Mouse (Mus musculus) heart, postnatal 0 days (tissue): ENCODE measurements around the gene Olfr692.

Source experiments
- CTCF ChIP-seq: IDR thresholded peaks from 2 replicates; pipeline ENCODE4 v1.5.1; 2016; ENCODE audit warnings: antibody characterized with exemption, control low read depth, low read depth
- EP300 ChIP-seq: IDR thresholded peaks from 2 replicates; pipeline ENCODE4 v1.6.1; 2016; ENCODE audit warnings: antibody characterized with exemption, low read depth

DNA sequence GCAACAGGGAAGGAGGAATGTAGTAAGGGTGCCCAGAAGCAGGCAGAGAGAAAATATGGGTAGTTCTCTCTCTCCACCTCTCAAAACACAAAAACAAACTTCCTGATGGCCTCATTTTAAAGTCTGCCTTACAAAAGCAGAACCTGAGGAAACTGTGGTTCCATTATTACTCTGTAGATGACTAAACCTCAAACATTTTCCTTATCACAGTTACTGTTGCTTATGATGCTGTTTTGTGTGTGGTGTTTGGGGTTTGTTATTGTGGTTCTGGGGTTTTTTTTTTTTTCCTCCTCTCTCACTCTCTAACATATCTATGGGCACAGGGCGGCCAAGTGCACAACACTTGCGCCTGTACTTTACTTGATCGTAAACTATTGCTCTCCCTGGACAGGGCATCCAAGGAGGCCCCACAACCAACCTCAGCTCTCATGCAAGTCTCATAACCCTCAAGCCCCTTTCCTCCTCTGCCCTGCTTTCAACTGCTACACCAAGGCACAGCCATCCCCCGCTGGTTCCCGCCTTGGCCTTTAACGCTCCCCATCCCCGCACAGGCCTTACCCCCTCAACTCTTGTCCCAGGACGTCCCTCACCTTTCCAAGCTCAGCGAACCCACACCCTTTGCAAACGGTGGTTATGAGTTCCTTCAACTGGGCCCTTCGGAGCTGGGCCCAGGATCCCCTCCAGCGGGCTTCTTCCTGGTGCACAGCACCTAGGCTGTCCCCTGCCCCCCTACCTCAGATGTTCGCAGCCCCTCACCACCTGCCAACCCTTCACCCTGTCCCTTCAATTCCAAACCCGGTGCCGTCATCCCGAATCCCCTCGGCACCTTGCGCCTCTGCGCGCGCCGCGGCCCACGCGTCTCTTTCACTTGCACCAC is 31.3 kb downstream of the Olfr692 start:
- no peak for TF ChIP-seq EP300
- no peak for TF ChIP-seq CTCF
